Mouse (Mus musculus): ENCODE measurements around the gene Sync. TPM values are rescaled to one million over a fixed set of nuclear protein-coding genes. Genes with fewer than 3 reads are reported as not detected.

The Sync gene
- polyA plus RNA-seq, 2 experiments from 2014 or later = 0.46 TPM; not detected in 1

Other genes with a start within 250 kb of the Sync start
- 10 to 100 TPM; 10.2 to 17.1 TPM for gene Rnf19b, start 229.3 kb upstream of the Sync start, polyA plus RNA-seq (2017; shearing (Covaris generic))
- gene Tmem54, start 182.1 kb upstream of the Sync start, polyA plus RNA-seq (2017; shearing (Covaris generic)) = not detected
- gene Hpca, start 165.6 kb upstream of the Sync start, polyA plus RNA-seq (2017; shearing (Covaris generic)) = not detected
- gene Fndc5, start 150.6 kb upstream of the Sync start, polyA plus RNA-seq (2017; shearing (Covaris generic)) = under 1 TPM; 0.27 to 0.28 TPM
- 10 to 100 TPM; 20.0 to 26.1 TPM for gene S100pbp, start 97.9 kb upstream of the Sync start, polyA plus RNA-seq (2017; shearing (Covaris generic))
- gene Yars, start 97.9 kb upstream of the Sync start, polyA plus RNA-seq (2017; shearing (Covaris generic)) = 10 to 100 TPM; 27.4 to 42.1 TPM
- under 1 TPM; 0.20 to 0.27 TPM for gene C77080, start 26.2 kb upstream of the Sync start, polyA plus RNA-seq (2017; shearing (Covaris generic))
- 100 to 1,000 TPM; 252 to 315 TPM for gene Rbbp4, start 47.8 kb downstream of the Sync start, polyA plus RNA-seq (2017; shearing (Covaris generic))
- gene Zbtb8os, start 48.1 kb downstream of the Sync start, polyA plus RNA-seq (2017; shearing (Covaris generic)) = 10 to 100 TPM; 79.6 to 86.0 TPM
- gene Zbtb8a, start 90.5 kb downstream of the Sync start, polyA plus RNA-seq (2017; shearing (Covaris generic)) = 1 to 10 TPM; 9.6 to 9.8 TPM
- not detected for gene Zbtb8b, start 153.2 kb downstream of the Sync start, polyA plus RNA-seq (2017; shearing (Covaris generic))
- gene Bsdc1, start 174.0 kb downstream of the Sync start, polyA plus RNA-seq (2017; shearing (Covaris generic)) = 10 to 100 TPM; 30.8 to 37.9 TPM
- gene Tssk3, start 203.4 kb downstream of the Sync start, polyA plus RNA-seq (2017; shearing (Covaris generic)) = not detected
- not detected for gene Fam229a, start 203.6 kb downstream of the Sync start, polyA plus RNA-seq (2017; shearing (Covaris generic))
- 1 to 10 TPM; 2.3 to 2.6 TPM for gene Marcksl1, start 226.0 kb downstream of the Sync start, polyA plus RNA-seq (2017; shearing (Covaris generic))